Comparison of ENCODE assay signal across 8 mouse cellular contexts in the genomic region with DNA sequence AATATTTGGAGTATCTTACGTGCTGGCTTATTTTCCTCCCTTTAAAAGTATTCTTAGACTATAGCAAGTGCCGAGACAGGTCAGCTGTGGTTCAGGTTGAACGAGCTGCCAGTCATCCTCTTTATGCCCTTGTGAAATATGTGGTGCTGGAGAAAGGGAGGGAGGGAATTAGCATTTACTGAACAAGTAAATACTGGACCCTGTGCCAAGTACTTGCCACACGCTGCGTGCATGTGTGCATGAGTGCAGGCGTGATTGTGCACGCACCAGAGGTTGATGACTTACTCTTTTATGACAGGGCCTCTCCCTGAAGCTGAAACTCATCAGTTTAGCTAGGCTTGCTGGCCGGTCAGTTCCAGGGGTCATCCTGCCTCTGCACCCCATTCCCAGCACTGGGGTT.
A peak's percentile ranks its signal among the peaks of the same experiment; 100 is the strongest.
DNase-seq lines count a peak whose midpoint lies in the region; ATAC-seq lines count a peak whose summit lies in the region.

No protein-coding gene starts in this region.

- peaks cover 67% of the 10 kb centered on the region for H3K4me1 ChIP-seq in forebrain, embryonic 13.5 days
- H3K4me1 ChIP-seq in forebrain, embryonic 10.5 days: peaks cover 56% of the 10 kb centered on the region
- peaks cover 61% of the 10 kb centered on the region for H3K4me1 ChIP-seq in limb, embryonic 13.5 days

- H3K4me2 ChIP-seq in forebrain, embryonic 13.5 days: no peak overlapping the region
- H3K4me2 ChIP-seq in limb, embryonic 13.5 days (replicated peaks): no peak overlapping the region

- no peaks in the 10 kb centered on the region for H3K9me3 ChIP-seq in forebrain, embryonic 13.5 days (replicated peaks)
- no peaks in the 10 kb centered on the region for H3K9me3 ChIP-seq in forebrain, embryonic 10.5 days
- no peaks in the 10 kb centered on the region for H3K9me3 ChIP-seq in limb, embryonic 13.5 days

- WGBS in forebrain, embryonic 13.5 days: 32% methylated on average over 8 of the region's 8 CpGs
- WGBS in forebrain, embryonic 10.5 days: 77% methylated on average over 8 of the region's 8 CpGs
- 13% methylated on average over 8 of the region's 8 CpGs for WGBS in limb, embryonic 13.5 days

- DNase-seq in forebrain, embryonic 10.5 days (ENCODE audit: extremely low spot score, low spot score): no peak
- DNase-seq in retina, postnatal 1 day: peak; percentile 42
- DNase-seq in retina, embryonic 14.5 days (ENCODE audit: low spot score): no peak
- no peak for DNase-seq in embryo, embryonic 9.5 days (ENCODE audit: extremely low spot score)
- DNase-seq in urinary bladder, postnatal 10 days (ENCODE audit: low spot score): no peak
- no peak for DNase-seq in layer of hippocampus, postnatal 36 days

- ATAC-seq in forebrain, embryonic 13.5 days: peak; percentile 57; the same call in 1 of the 2 replicates
- no peak for ATAC-seq in limb, embryonic 13.5 days (ENCODE audit: low FRiP score, low read depth)

- H3K36me3 ChIP-seq in forebrain, embryonic 13.5 days (ENCODE audit: poor library complexity, severe bottlenecking): no peaks in the 10 kb centered on the region
- no peaks in the 10 kb centered on the region for H3K36me3 ChIP-seq in forebrain, embryonic 10.5 days (replicated peaks)
- no peaks in the 10 kb centered on the region for H3K36me3 ChIP-seq in limb, embryonic 13.5 days

- no peak overlapping the region for H3K9ac ChIP-seq in forebrain, embryonic 13.5 days
- peak overlapping the region; percentile 31; the same call in 1 of the 2 replicates for H3K9ac ChIP-seq in limb, embryonic 13.5 days

- no peaks in the 10 kb centered on the region for H3K27me3 ChIP-seq in forebrain, embryonic 13.5 days
- H3K27me3 ChIP-seq in forebrain, embryonic 10.5 days (ENCODE audit: poor library complexity, severe bottlenecking): no peaks in the 10 kb centered on the region
- no peaks in the 10 kb centered on the region for H3K27me3 ChIP-seq in limb, embryonic 13.5 days

- peak overlapping the region; percentile 49 for H3K27ac ChIP-seq in forebrain, embryonic 13.5 days
- no peak overlapping the region for H3K27ac ChIP-seq in forebrain, embryonic 10.5 days
- no peak overlapping the region; the same call in 1 of the 2 replicates for H3K27ac ChIP-seq in limb, embryonic 13.5 days

- no peak overlapping the region for H3K4me3 ChIP-seq in forebrain, embryonic 13.5 days
- no peak overlapping the region for H3K4me3 ChIP-seq in forebrain, embryonic 10.5 days
- H3K4me3 ChIP-seq in limb, embryonic 13.5 days: no peak overlapping the region
